In genomic region chr10:122758346-122758745, GRCm38 (mm10) we compare ENCODE assay signal across 15 mouse cellular contexts.
DNase-seq lines count a peak whose midpoint lies in the region; ATAC-seq and TF ChIP-seq lines count a peak whose summit lies in the region.
"Had no signal": no experiment of that assay in that cellular context is flagged by ENCODE, and none has a peak within 500 bp of the region (broad histone marks: within the 10 kb centered on the region; RNA-seq: fewer than 3 reads in every experiment).

No protein-coding gene starts in this region.

- peaks cover 56% of the 10 kb centered on the region for H3K4me1 ChIP-seq in kidney, embryonic 15.5 days
- peaks cover 20 to 77% of the 10 kb centered on the region in 2 experiments for H3K4me1 ChIP-seq in CH12.LX (ENCODE audit: control insufficient read depth in 1 of 2, insufficient read depth in 2 of 2)
- H3K4me1 ChIP-seq in limb, embryonic 13.5 days = peaks cover 40% of the 10 kb centered on the region
- H3K4me1 ChIP-seq in midbrain, embryonic 10.5 days = peaks cover 13% of the 10 kb centered on the region

- TF ChIP-seq CTCF in CH12.LX (conservative IDR thresholded peaks at IDR 0.05 in 1 of 2, IDR thresholded peaks at IDR 0.05 in 1 of 2; ENCODE audit: low read depth in 2 of 2, low read length in 2 of 2) = no peak

- no peaks in the 10 kb centered on the region for H3K27me3 ChIP-seq in kidney, embryonic 15.5 days
- H3K27me3 ChIP-seq in CH12.LX (replicated peaks) = peaks cover 2% of the 10 kb centered on the region
- no peaks in the 10 kb centered on the region; the same call in 1 of the 2 replicates for H3K27me3 ChIP-seq in limb, embryonic 13.5 days
- peaks cover 3% of the 10 kb centered on the region; the same call in 1 of the 2 replicates for H3K27me3 ChIP-seq in midbrain, embryonic 10.5 days (ENCODE audit: low read depth, poor library complexity, severe bottlenecking)
- H3K27me3 ChIP-seq: stomach, embryonic 15.5 days had no signal

- no peak for ATAC-seq in kidney, embryonic 15.5 days (replicated peaks; ENCODE audit: low FRiP score)
- peak; percentile 61; the same call in 1 of the 2 replicates for ATAC-seq in limb, embryonic 13.5 days (ENCODE audit: low FRiP score, low read depth)
- ATAC-seq: intestine, postnatal 0 days had no signal

- H3K9ac ChIP-seq in kidney, embryonic 15.5 days = no peak overlapping the region
- H3K9ac ChIP-seq in CH12.LX (ENCODE audit: insufficient read depth, low read depth) = 0 out of 2 replicates have a peak overlapping the region, but pooled peaks have one; percentile 12
- H3K9ac ChIP-seq in limb, embryonic 13.5 days = no peak overlapping the region
- H3K9ac ChIP-seq: liver, embryonic 14.5 days; stomach, embryonic 15.5 days had no signal

- TF ChIP-seq RAD21 in CH12.LX (IDR thresholded peaks at IDR 0.05; ENCODE audit: low read depth, low read length) = no peak

- no peak for DNase-seq in kidney, adult 8-10 months
- peak; percentile 79 for DNase-seq in CH12.LX (ENCODE audit: extremely low read depth)
- peak; percentile 77 for DNase-seq in thymus, postnatal 25 days
- DNase-seq in c-Kit-positive CD71-positive TER-119-positive erythroid progenitor cells, embryonic 14.5 days (ENCODE audit: low spot score) = no peak
- DNase-seq in midbrain, embryonic 10.5 days (ENCODE audit: low spot score) = no peak
- DNase-seq: cerebellum, adult 11-12 months; embryo, embryonic 11 days; heart, adult 18-20 months had no signal

- no peak overlapping the region for H3K4me3 ChIP-seq in kidney, embryonic 15.5 days (replicated peaks)
- no peak overlapping the region for H3K4me3 ChIP-seq in CH12.LX (replicated peaks in 1 of 3; ENCODE audit: low read depth in 2 of 3, low read length in 2 of 3, poor library complexity in 1 of 3)
- no peak overlapping the region for H3K4me3 ChIP-seq in limb, embryonic 13.5 days
- no peak overlapping the region for H3K4me3 ChIP-seq in midbrain, embryonic 10.5 days
- H3K4me3 ChIP-seq: hindbrain, embryonic 10.5 days; stomach, embryonic 15.5 days had no signal

- in situ Hi-C loops in CH12.LX (cut with MboI; ENCODE audit: low pct_ligation_motif_present, low pct_unique_long_range_greater_than_20kb, low sequenced_read_pairs) = no loop called here

- TF ChIP-seq POLR2A in CH12.LX (IDR thresholded peaks at IDR 0.05; ENCODE audit: low read depth, low read length) = no peak

- H3K9me3 ChIP-seq in kidney, embryonic 15.5 days (replicated peaks) = no peaks in the 10 kb centered on the region
- no peaks in the 10 kb centered on the region for H3K9me3 ChIP-seq in CH12.LX (replicated peaks; ENCODE audit: low read length)
- H3K9me3 ChIP-seq in limb, embryonic 13.5 days = no peaks in the 10 kb centered on the region
- H3K9me3 ChIP-seq in midbrain, embryonic 10.5 days (replicated peaks) = no peaks in the 10 kb centered on the region
- H3K9me3 ChIP-seq: hindbrain, embryonic 10.5 days; stomach, embryonic 15.5 days had no signal

- dilution Hi-C loops in CH12.LX (cut with MboI; ENCODE audit: extremely low pct_ligation_motif_present, extremely low pct_unique_long_range_greater_than_20kb, low sequenced_read_pairs) = no loop called here

- H3K36me3 ChIP-seq in kidney, embryonic 15.5 days = no peaks in the 10 kb centered on the region
- no peaks in the 10 kb centered on the region for H3K36me3 ChIP-seq in CH12.LX (replicated peaks in 1 of 2; ENCODE audit: control insufficient read depth in 1 of 2, insufficient read depth in 1 of 2, low read length in 1 of 2)
- no peaks in the 10 kb centered on the region for H3K36me3 ChIP-seq in limb, embryonic 13.5 days
- no peaks in the 10 kb centered on the region for H3K36me3 ChIP-seq in midbrain, embryonic 10.5 days
- H3K36me3 ChIP-seq: hindbrain, embryonic 10.5 days; stomach, embryonic 15.5 days had no signal

- no peaks in the 10 kb centered on the region for H3K79me2 ChIP-seq in CH12.LX (replicated peaks; ENCODE audit: control insufficient read depth, extremely low read depth, insufficient read depth, poor library complexity, severe bottlenecking)

- 0 out of 2 replicates have a peak overlapping the region, but pooled peaks have one; percentile 41 for H3K27ac ChIP-seq in kidney, embryonic 15.5 days
- H3K27ac ChIP-seq in CH12.LX (ENCODE audit: insufficient read depth, low read depth) = no peak overlapping the region; the same call in 1 of the 2 replicates
- no peak overlapping the region for H3K27ac ChIP-seq in limb, embryonic 13.5 days
- H3K27ac ChIP-seq in midbrain, embryonic 10.5 days (replicated peaks) = no peak overlapping the region
- H3K27ac ChIP-seq: hindbrain, embryonic 10.5 days; liver, embryonic 14.5 days; macrophage; stomach, embryonic 15.5 days had no signal

- TF ChIP-seq EP300 in CH12.LX (IDR thresholded peaks at IDR 0.05; ENCODE audit: low read length) = peak; percentile 89

- H3K4me2 ChIP-seq in kidney, embryonic 15.5 days = no peak overlapping the region
- peak overlapping the region; percentile 90; the same call in 1 of the 2 replicates for H3K4me2 ChIP-seq in CH12.LX (ENCODE audit: insufficient read depth, low read depth, poor library complexity, severe bottlenecking)
- no peak overlapping the region for H3K4me2 ChIP-seq in limb, embryonic 13.5 days (replicated peaks)

- 76% methylated on average over 4 of the region's 4 CpGs for WGBS in kidney, embryonic 15.5 days
- WGBS in limb, embryonic 13.5 days = 17% methylated on average over 4 of the region's 4 CpGs
- 80% methylated on average over 4 of the region's 4 CpGs for WGBS in midbrain, embryonic 10.5 days

TF ChIP-seq in CH12.LX, 34 proteins besides CTCF, POLR2A, EP300 and RAD21:
- no peak for TF ChIP-seq SMC3 (IDR thresholded peaks at IDR 0.05; ENCODE audit: low read depth, low read length)
- TF ChIP-seq RCOR1 (conservative IDR thresholded peaks at IDR 0.05; ENCODE audit: low read depth, low read length) = peak; percentile 78; the same call in 1 of the 2 replicates
- no peak for TF ChIP-seq KAT2A (IDR thresholded peaks at IDR 0.05; ENCODE audit: insufficient replicate concordance, low read length)
- TF ChIP-seq IRF4 (IDR thresholded peaks at IDR 0.05; ENCODE audit: low read depth, low read length) = peak; percentile 19
- TF ChIP-seq ZNF384 (IDR thresholded peaks at IDR 0.05; ENCODE audit: low read depth, low read length) = no peak
- TF ChIP-seq ETS1 (conservative IDR thresholded peaks at IDR 0.05; ENCODE audit: low read depth, low read length) = peak; percentile 88
- no peak for TF ChIP-seq GABPA (IDR thresholded peaks at IDR 0.05; ENCODE audit: insufficient replicate concordance, low read depth, low read length)
- TF ChIP-seq CHD2 (IDR thresholded peaks at IDR 0.05; ENCODE audit: low read length) = 0 out of 2 replicates have a peak, but pooled peaks have one; percentile 35
- TF ChIP-seq POLR2AphosphoS2 (IDR thresholded peaks at IDR 0.05; ENCODE audit: low read depth, low read length) = no peak
- peak; percentile 84 for TF ChIP-seq MEF2A (IDR thresholded peaks at IDR 0.05; ENCODE audit: borderline replicate concordance, low read depth, low read length)
- 0 out of 2 replicates have a peak, but pooled peaks have one; percentile 37 for TF ChIP-seq MAFK (IDR thresholded peaks at IDR 0.05; ENCODE audit: insufficient replicate concordance, low read length)
- peak; percentile 81 for TF ChIP-seq BHLHE40 (IDR thresholded peaks at IDR 0.05; ENCODE audit: low read depth, low read length)
- no peak for TF ChIP-seq JUN (IDR thresholded peaks at IDR 0.05; ENCODE audit: insufficient read depth, low read depth, low read length)
- TF ChIP-seq TCF12 (IDR thresholded peaks at IDR 0.05; ENCODE audit: low read depth, low read length) = peak; percentile 99

Comparison
In these comparisons a context has a peak if more than half of its experiments do, and no peak if none do; other contexts are left out.
1. DNase-seq: peak in CH12.LX (single experiment) and thymus, postnatal 25 days (single experiment); none in kidney, adult 8-10 months (0 of 2), c-Kit-positive CD71-positive TER-119-positive erythroid progenitor cells, embryonic 14.5 days (single experiment) and midbrain, embryonic 10.5 days (single experiment).